Mouse (Mus musculus): ENCODE measurements around the gene Cul3.

DNA sequence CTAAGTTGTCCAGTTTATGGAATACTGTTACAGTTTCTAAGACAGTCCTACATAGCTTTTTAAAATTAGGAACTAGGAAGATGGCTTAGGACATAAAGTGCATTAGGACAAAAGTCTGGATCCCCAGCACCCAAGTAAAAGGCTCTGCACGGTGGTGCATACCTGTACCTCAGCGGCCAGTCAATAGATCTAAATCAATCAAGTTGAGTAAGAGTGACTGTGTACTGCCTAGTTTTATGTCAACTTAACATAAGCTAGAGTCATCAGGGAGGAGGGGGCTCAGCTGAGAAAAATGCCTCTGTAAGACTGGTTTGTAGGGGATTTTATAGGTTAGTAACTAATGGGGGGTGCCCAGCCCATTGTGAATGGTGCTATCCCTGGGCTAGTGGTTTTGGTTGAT is 9.3 kb downstream of the Cul3 start:
- no peak for TF ChIP-seq CTCF (IDR thresholded peaks at IDR 0.05; ENCODE audit: low read depth, low read length)
- no peak for TF ChIP-seq POLR2A (IDR thresholded peaks at IDR 0.05; ENCODE audit: extremely low read depth, insufficient read depth, low read length)

Measured in liver, adult 2 months (tissue).